Mouse (Mus musculus) cerebellum, adult 2 months (tissue): ENCODE results near the gene Hlx.

Experiments used
- CTCF ChIP-seq: fragments of 200-500 bp; IDR thresholded peaks from 2 replicates; pipeline ENCODE4 v1.5.1; 2011; ENCODE audit warnings: low read depth, mild to moderate bottlenecking, control low read depth, low read length, moderate library complexity, borderline replicate concordance; ENCODE audit not compliant: insufficient read depth
- POLR2A ChIP-seq: fragments of 200-500 bp; IDR thresholded peaks from 2 replicates; pipeline ENCODE4 v1.6.1; 2011; ENCODE audit warnings: low read length, control low read depth, borderline replicate concordance; ENCODE audit not compliant: insufficient read depth

DNA sequence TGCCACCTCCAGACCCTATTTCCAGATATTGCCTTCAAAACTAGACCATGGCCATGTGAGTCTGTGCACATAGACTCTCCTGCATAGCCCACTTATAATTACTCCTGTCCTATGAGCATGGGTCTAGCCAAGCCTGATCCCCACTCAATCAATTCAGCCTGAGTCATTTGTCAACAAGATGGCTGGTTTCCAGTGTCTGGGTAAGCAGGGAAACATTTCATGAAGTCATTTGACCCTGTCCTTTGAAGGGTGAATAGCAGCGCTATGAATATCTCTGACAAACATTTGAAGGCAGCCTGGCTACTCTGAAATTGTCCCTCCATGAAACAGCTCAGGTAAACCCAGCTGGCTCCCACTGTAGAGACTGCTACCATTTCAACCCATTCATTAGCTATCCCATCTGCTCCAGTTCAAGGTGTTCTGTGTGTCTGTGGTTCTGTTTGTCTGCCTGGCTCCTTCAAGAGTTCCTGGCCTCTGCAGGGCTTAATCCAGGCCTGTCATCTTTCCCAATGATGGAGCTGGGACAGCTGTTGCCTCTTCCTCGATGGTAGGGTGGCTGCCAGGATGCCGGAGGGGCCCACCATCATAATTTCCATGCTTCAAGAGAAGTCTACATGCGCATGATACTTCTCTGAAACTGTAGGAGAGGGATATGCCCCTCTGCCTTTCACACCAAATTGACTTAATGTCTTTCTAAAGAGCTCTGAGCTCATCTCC is 24.7 kb downstream of the Hlx start:
- TF ChIP-seq CTCF (no peak), POLR2A (no peak)
